Mouse (Mus musculus): ENCODE measurements around the gene Plac1. TPM values are rescaled to one million over a fixed set of nuclear protein-coding genes. Genes with fewer than 3 reads are reported as not detected.
"Not testable (repeated sequence)": the region's sequence is repeated elsewhere in the genome, so short reads cannot be mapped to it uniquely, and the experiment has no call there.

Gene Plac1
- total RNA-seq (2021): 1 to 10 TPM in 1 of 2 experiments, under 1 TPM in 1; 0.69 to 1.0 TPM

- no peak for DNase-seq
These were observed at the start of gene Plac1 for GRCm38 (mm10) chrX:53240011-53240410. Plac1 (minus strand) TSS chrX:53240111.

- no peak for DNase-seq
These were observed 48.0 kb upstream of the Plac1 start for GRCm38 (mm10) chrX:53287924-53288323.

GRCm38 (mm10) chrX:53273124-53273523, 33.2 kb upstream of the Plac1 start, which contains the start of gene Fam122c:
Fam122c (plus strand) TSS chrX:53273424.
- DNase-seq: no peak

- not testable (repeated sequence) for DNase-seq
These were observed 31.7 kb upstream of the Plac1 start for GRCm38 (mm10) chrX:53271628-53272027.

- no peak for DNase-seq
These were observed 30.1 kb upstream of the Plac1 start for GRCm38 (mm10) chrX:53270063-53270432.

GRCm38 (mm10) chrX:53269289-53270062, 29.6 kb upstream of the Plac1 start, which contains the start of gene Fam122b:
Fam122b (minus strand) TSS chrX:53269805.
- peak; percentile 94 for DNase-seq

- DNase-seq: peak; percentile 75
These were observed 28.9 kb upstream of the Plac1 start for GRCm38 (mm10) chrX:53268856-53269255.

- no peak for DNase-seq
These were observed 26.3 kb upstream of the Plac1 start for GRCm38 (mm10) chrX:53266186-53266585.

- no peak for DNase-seq
These were observed 15.3 kb upstream of the Plac1 start for GRCm38 (mm10) chrX:53255195-53255594.

- peak; percentile 10 for DNase-seq
These were observed 1.9 kb downstream of the Plac1 start for GRCm38 (mm10) chrX:53237971-53238370.

- DNase-seq: no peak
These were observed 3.5 kb downstream of the Plac1 start for GRCm38 (mm10) chrX:53236404-53236803.

GRCm38 (mm10) chrX:53233689-53234088, 6.2 kb downstream of the Plac1 start:
- DNase-seq: peak; percentile 29

GRCm38 (mm10) chrX:53231965-53232364, 7.9 kb downstream of the Plac1 start:
- peak; percentile 46 for DNase-seq

- no peak for DNase-seq
These were observed 15.5 kb downstream of the Plac1 start for GRCm38 (mm10) chrX:53224353-53224944.

- no peak for DNase-seq
These were observed 19.1 kb downstream of the Plac1 start for GRCm38 (mm10) chrX:53220855-53221254.

- peak; percentile 37 for DNase-seq
These were observed 25.2 kb downstream of the Plac1 start for GRCm38 (mm10) chrX:53214557-53215229.

GRCm38 (mm10) chrX:53213838-53214237, 26.1 kb downstream of the Plac1 start:
- DNase-seq: no peak

- no peak for DNase-seq
These were observed 27.4 kb downstream of the Plac1 start for GRCm38 (mm10) chrX:53212485-53212884.

GRCm38 (mm10) chrX:53211756-53212483, 28.0 kb downstream of the Plac1 start:
- peak; percentile 79 for DNase-seq

GRCm38 (mm10) chrX:53209431-53209830, 30.5 kb downstream of the Plac1 start:
- DNase-seq: no peak

GRCm38 (mm10) chrX:53204690-53205311, 35.1 kb downstream of the Plac1 start:
- DNase-seq: no peak

- DNase-seq: no peak
These were observed 38.3 kb downstream of the Plac1 start for GRCm38 (mm10) chrX:53201616-53202015.
